Mouse (Mus musculus): ENCODE measurements around the gene Hoxa7.

GRCm38 (mm10) chr6:52177061-52177735, 44.5 kb downstream of the Hoxa7 start, which contains the start of gene 5730596B20Rik:
- TF ChIP-seq POLR2A (IDR thresholded peaks at IDR 0.05; ENCODE audit: insufficient read length, low read depth), result no peak
- no peak for TF ChIP-seq TCF12 (IDR thresholded peaks at IDR 0.05; ENCODE audit: insufficient read depth, poor library complexity, severe bottlenecking)
- no peak for TF ChIP-seq MAX (IDR thresholded peaks at IDR 0.05; ENCODE audit: low read depth)
- TF ChIP-seq POLR2AphosphoS2 (IDR thresholded peaks at IDR 0.05; ENCODE audit: insufficient read length, low read depth), result no peak
- no peak for TF ChIP-seq CEBPB (IDR thresholded peaks at IDR 0.05; ENCODE audit: insufficient read depth, poor library complexity, severe bottlenecking)
- no peak for TF ChIP-seq E2F4 (IDR thresholded peaks at IDR 0.05; ENCODE audit: insufficient read depth)
- TF ChIP-seq USF1 (IDR thresholded peaks at IDR 0.05; ENCODE audit: low read depth), result no peak

Measured in myocyte (in vitro differentiated cells).